Mouse (Mus musculus) liver, adult 2 months (tissue): Measurements from ENCODE around the gene Wrnip1.

Source experiments
- CTCF ChIP-seq: fragments of 200-500 bp; IDR thresholded peaks from 2 replicates; pipeline ENCODE4 v1.5.1; 2011; ENCODE audit warnings: low read depth, low read length, control low read depth
- POLR2A ChIP-seq: fragments of 200-500 bp; IDR thresholded peaks from 2 replicates; pipeline ENCODE4 v1.6.1; 2011; ENCODE audit warnings: low read length, control low read depth; ENCODE audit not compliant: insufficient read depth; ENCODE audit errors: extremely low read depth

GRCm38 (mm10) chr13:32803701-32804345 is 2.0 kb downstream of the Wrnip1 start:
- TF ChIP-seq POLR2A (no peak), CTCF (no peak)
